Mouse (Mus musculus) embryonic facial prominence, embryonic 15.5 days (tissue): ENCODE measurements around the gene Timd2. TPM values are rescaled to one million over a fixed set of nuclear protein-coding genes. Genes with fewer than 3 reads are reported as not detected.
"Not testable (repeated sequence)": the region's sequence is repeated elsewhere in the genome, so short reads cannot be mapped to it uniquely, and the experiment has no call there.

Source experiments
- ATAC-seq: fragments of 200-750 bp; cut with Nextera tagmentation; 2 replicates; pipeline ENCODE4 v1.8.0; 2017; ENCODE audit warnings: low read depth, moderate TSS enrichment; ENCODE audit not compliant: insufficient number of reproducible peaks, low FRiP score, low TSS enrichment
- H3K27ac ChIP-seq: fragments of 300-500 bp; sonication (generic); replicated peaks from 2 replicates; pipeline ENCODE4 v1.5.1; 2015; ENCODE audit warnings: mild to moderate bottlenecking, inconsistent platforms
- H3K27me3 ChIP-seq: fragments of 300-500 bp; sonication (generic); 2 replicates; pipeline ENCODE4 v1.6.1; 2015; ENCODE audit warnings: inconsistent platforms
- H3K36me3 ChIP-seq: fragments of 300-500 bp; sonication (generic); 2 replicates; pipeline ENCODE4 v1.6.1; 2015; ENCODE audit warnings: mild to moderate bottlenecking, inconsistent platforms
- H3K4me1 ChIP-seq: fragments of 300-500 bp; sonication (generic); 2 replicates; pipeline ENCODE4 v1.6.1; 2015; ENCODE audit warnings: inconsistent platforms
- H3K4me2 ChIP-seq: fragments of 300-500 bp; sonication (generic); replicated peaks from 2 replicates; pipeline ENCODE4 v1.6.1; 2015; ENCODE audit warnings: mild to moderate bottlenecking, inconsistent platforms
- H3K4me3 ChIP-seq: fragments of 300-500 bp; sonication (generic); replicated peaks from 2 replicates; pipeline ENCODE4 v1.5.1; 2015; ENCODE audit warnings: mild to moderate bottlenecking, inconsistent platforms
- H3K9ac ChIP-seq: fragments of 300-500 bp; sonication (generic); 2 replicates; pipeline ENCODE4 v1.6.1; 2015; ENCODE audit warnings: inconsistent platforms
- H3K9me3 ChIP-seq: fragments of 300-500 bp; sonication (generic); replicated peaks from 2 replicates; pipeline ENCODE4 v1.6.1; 2016; ENCODE audit warnings: inconsistent platforms
- WGBS: fragments of 180-500 bp; shearing (Covaris S2); methylation state at CpG from one replicate; pipeline ENCODE4 v1.1.7; 2015; 5-methylcytosine and 5-hydroxymethylcytosine counted together
- polyA plus RNA-seq: library from polyadenylated mRNA; unstranded; fragments of >200 nt; fragmentation: Nextera tagmentation; extraction: Ambion mirVana; gene quantifications from 2 replicates; pipeline ENCODE4 v1.2.1, GENCODE M21; 2015

Gene Timd2
- polyA plus RNA-seq, 1 experiment from 2014 or later, result 0.24 TPM

DNA sequence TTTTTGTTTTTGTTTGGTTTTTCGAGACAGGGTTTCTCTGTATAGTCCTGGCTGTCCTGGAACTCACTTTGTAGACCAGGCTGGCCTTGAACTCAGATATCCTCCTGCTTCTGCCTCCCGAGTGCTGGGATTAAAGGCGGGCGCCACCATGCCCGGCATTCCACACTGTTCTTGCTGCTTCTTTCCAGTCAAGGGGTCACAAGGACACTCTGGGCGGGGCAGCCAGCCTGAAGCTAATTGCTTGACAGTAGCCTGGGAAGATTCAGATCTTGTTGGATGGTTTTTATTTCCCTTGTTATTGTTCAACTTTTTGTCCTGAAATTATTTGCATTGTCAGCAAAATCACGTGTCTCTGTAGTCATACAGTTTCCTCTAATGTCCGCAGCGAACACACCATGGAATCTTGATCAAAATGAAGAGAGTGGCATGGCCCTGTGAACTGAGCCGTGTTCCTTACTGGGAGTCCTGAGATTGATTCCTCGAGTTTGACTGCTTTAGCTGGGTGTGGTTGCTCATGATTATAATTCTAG is 24.7 kb upstream of the Timd2 start:
- no peak overlapping the region for H3K27ac ChIP-seq
- no peak overlapping the region for H3K9ac ChIP-seq
- no peaks in the 10 kb centered on the region for H3K9me3 ChIP-seq
- no peaks in the 10 kb centered on the region for H3K27me3 ChIP-seq
- no peak overlapping the region for H3K4me2 ChIP-seq
- WGBS, result 77% methylated on average over 11 of the region's 11 CpGs
- H3K4me1 ChIP-seq, result no peaks in the 10 kb centered on the region
- no peaks in the 10 kb centered on the region for H3K36me3 ChIP-seq
- no peak for ATAC-seq
- no peak overlapping the region for H3K4me3 ChIP-seq

DNA sequence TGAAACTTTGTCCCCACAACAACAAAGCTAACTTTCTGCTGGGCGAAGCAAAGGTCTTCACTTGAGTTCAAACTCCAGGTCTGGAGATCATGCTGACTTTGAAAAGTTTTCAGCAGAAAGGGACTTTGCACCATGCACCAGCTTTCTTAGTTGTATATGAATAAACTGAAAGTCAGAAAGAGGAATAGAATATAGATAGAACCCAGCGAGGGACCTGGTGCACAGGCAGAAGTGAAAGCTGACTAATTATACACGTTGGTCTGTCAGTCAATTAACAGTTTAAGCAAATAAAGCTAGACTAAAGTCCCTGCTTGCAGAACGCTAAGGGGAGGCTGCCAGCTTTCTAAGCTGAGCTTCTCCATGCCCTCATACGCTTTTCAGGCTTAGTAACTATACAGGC is 8.0 kb downstream of the Timd2 start:
- ATAC-seq, result no peak
- Histone ChIP-seq H3K27ac (no peak overlapping the region), H3K9me3 (no peaks in the 10 kb centered on the region), H3K36me3 (no peaks in the 10 kb centered on the region), H3K4me1 (no peaks in the 10 kb centered on the region), H3K4me2 (no peak overlapping the region), H3K4me3 (no peak overlapping the region), H3K27me3 (no peaks in the 10 kb centered on the region), H3K9ac (no peak overlapping the region)
- 83% methylated on average over 5 of the region's 5 CpGs for WGBS

DNA sequence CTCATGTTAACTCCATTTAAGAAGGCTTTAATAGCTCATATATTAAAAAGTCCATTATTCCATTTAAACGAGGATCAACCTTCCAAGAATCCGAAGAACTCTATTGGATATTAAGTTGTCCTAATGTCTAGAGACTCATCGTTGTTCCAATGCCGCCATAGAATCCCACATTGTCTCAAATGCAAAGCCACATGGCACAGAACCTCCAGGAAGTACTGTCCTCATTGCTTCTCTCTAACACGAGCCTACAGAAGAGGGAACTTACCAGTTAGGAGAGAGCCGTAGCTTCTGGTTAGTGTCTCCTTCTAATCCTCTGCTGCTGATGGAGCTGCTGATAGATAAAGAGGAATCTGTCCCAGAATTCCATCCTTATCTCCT is 8.6 kb downstream of the Timd2 start:
- H3K4me3 ChIP-seq, result no peak overlapping the region
- no peak for ATAC-seq
- no peak overlapping the region for H3K27ac ChIP-seq
- no peaks in the 10 kb centered on the region for H3K9me3 ChIP-seq
- 79% methylated on average over 6 of the region's 6 CpGs for WGBS
- no peaks in the 10 kb centered on the region for H3K27me3 ChIP-seq
- H3K9ac ChIP-seq, result no peak overlapping the region
- H3K4me2 ChIP-seq, result no peak overlapping the region
- H3K36me3 ChIP-seq, result no peaks in the 10 kb centered on the region
- H3K4me1 ChIP-seq, result no peaks in the 10 kb centered on the region

DNA sequence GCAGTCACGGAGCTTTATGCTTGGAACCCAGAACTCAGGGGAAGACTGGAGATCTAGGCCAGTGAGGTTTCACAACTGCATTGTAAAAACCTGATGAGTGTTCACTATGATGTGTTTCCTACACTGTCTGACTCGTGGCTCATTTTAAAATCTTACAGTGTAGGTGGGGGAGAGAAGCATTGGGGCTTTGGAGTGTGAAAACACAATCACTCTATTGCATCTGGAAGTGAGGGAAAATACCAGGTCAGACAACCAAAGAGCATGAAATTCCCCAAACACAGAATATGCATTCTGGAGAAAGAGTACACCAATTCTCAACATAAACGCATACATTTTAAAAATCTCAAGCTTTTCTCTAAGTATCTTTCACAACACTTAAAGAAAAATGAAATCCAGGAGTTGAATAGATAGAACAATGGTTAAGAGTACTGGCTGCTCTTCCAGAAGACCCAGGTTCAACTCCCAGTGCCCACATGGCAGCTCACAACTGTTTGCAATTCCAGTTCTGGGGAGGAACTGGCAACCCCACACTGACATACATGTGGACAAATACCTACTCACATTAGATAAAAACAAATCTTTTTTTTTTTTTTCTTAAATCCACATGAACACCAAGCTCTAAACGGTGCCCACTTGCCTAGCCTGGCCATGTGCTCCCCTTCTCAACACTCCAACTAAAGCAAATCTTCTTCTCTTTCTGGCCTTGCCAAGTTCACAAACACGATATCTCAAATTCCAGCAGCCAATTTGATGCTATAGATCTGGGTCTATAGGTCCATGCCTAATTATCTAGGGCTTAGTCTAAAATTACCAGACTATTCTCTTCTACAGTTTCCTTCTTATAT is 9.2 kb downstream of the Timd2 start:
- no peak overlapping the region for H3K27ac ChIP-seq
- WGBS, result 78% methylated on average over 5 of the region's 5 CpGs
- no peak overlapping the region for H3K4me2 ChIP-seq
- H3K4me3 ChIP-seq, result no peak overlapping the region
- no peak for ATAC-seq
- H3K36me3 ChIP-seq, result no peaks in the 10 kb centered on the region
- no peaks in the 10 kb centered on the region for H3K27me3 ChIP-seq
- H3K9ac ChIP-seq, result no peak overlapping the region
- H3K9me3 ChIP-seq, result no peaks in the 10 kb centered on the region
- H3K4me1 ChIP-seq, result no peaks in the 10 kb centered on the region

DNA sequence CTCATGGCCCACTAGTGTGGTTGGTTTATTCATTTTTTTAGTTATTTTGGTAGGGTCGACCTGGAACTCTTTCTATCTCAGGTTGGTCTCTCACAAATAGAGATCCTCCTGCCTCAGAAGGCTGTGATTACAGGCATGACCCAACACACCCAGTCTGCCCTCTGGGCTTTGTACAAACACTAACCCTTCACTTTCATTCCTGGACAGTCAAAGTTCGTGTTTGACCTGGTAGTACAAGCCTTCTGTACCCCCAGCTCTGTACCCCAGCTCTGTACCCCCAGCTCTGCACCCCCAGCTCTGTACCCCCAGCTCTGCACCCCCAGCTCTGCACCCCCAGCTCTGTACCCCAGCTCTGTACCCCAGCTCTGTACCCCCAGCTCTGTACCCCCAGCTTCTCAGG is 11.0 kb downstream of the Timd2 start:
- 68% methylated on average over 2 of the region's 2 CpGs for WGBS
- not testable (repeated sequence) for H3K27me3 ChIP-seq, H3K9me3 ChIP-seq, ATAC-seq, H3K4me3 ChIP-seq, H3K9ac ChIP-seq, H3K4me1 ChIP-seq, H3K27ac ChIP-seq, H3K36me3 ChIP-seq, H3K4me2 ChIP-seq

DNA sequence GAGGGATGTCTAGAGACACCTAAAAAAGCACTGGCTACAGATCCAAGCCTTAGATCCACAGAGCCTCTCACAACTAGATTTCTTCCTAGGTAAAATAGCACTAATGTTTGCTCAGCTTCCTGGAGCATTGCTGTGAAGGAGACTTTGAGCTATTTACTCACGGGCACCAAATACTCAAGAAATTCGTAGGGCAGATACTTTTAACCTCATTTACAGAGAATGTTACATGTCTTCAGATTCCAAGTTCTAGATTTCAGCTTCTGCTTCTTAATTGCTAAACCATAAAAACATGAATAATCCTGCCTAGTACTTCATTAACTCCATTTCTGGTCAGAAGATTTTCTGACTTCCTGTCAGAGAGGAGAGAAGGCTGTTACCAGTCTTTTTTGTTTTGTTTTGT is 16.7 kb downstream of the Timd2 start:
- Histone ChIP-seq H3K27ac (no peak overlapping the region), H3K9ac (no peak overlapping the region), H3K4me2 (no peak overlapping the region), H3K4me3 (no peak overlapping the region), H3K4me1 (no peaks in the 10 kb centered on the region), H3K9me3 (no peaks in the 10 kb centered on the region), H3K27me3 (no peaks in the 10 kb centered on the region), H3K36me3 (no peaks in the 10 kb centered on the region)
- 87% methylated on average over 2 of the region's 2 CpGs for WGBS
- ATAC-seq, result no peak

DNA sequence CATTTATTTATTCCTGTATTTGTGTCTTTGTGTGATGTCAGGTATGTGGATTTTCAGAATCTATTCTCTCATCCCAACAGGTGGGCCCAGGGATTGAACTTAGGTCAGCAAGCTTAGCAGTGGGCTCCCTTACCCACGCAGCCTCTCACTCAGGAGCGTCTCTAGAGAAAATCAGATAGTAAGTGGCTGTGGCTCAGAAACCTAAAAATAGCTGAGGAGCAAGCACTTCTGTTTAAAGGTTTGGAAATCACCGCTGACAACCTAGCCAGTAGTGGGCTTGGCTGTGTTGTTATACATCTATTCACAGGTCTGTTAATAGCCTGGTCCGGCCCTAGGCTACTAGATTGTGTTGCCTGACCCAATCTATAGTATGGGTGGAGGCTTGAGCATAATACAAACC is 23.1 kb downstream of the Timd2 start:
- H3K4me1 ChIP-seq, result no peaks in the 10 kb centered on the region
- H3K9me3 ChIP-seq, result no peaks in the 10 kb centered on the region
- no peak overlapping the region for H3K4me2 ChIP-seq
- no peak for ATAC-seq
- WGBS, result 62% methylated on average over 4 of the region's 4 CpGs
- no peak overlapping the region for H3K27ac ChIP-seq
- no peaks in the 10 kb centered on the region for H3K27me3 ChIP-seq
- H3K4me3 ChIP-seq, result no peak overlapping the region
- no peak overlapping the region for H3K9ac ChIP-seq
- no peaks in the 10 kb centered on the region for H3K36me3 ChIP-seq

DNA sequence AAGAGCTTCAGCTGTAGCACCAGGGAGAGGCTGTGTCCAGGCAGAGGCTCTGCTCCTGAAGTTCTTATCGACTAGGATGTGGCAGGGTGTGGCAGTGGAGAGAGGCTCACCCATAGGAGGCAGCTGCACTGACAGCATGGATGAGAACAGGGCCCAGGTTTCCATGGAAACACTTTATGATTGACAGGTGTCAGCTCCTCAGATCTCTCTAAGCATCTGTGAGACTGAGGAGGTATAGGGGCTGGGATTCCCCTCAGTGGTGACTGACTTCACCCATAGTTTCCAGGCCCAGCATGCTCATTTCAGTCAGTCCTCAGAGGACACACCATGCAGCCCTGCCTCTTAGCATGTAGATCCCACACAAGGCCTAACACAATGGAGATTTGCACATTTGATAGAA is 24.0 kb downstream of the Timd2 start:
- H3K27me3 ChIP-seq, result no peaks in the 10 kb centered on the region
- H3K27ac ChIP-seq, result no peak overlapping the region
- no peak for ATAC-seq
- H3K4me1 ChIP-seq, result no peaks in the 10 kb centered on the region
- no peak overlapping the region for H3K4me3 ChIP-seq
- H3K9ac ChIP-seq, result no peak overlapping the region
- no peaks in the 10 kb centered on the region for H3K36me3 ChIP-seq
- no peak overlapping the region for H3K4me2 ChIP-seq
- WGBS, result 91% methylated on average over 1 of the region's 1 CpGs
- no peaks in the 10 kb centered on the region for H3K9me3 ChIP-seq

DNA sequence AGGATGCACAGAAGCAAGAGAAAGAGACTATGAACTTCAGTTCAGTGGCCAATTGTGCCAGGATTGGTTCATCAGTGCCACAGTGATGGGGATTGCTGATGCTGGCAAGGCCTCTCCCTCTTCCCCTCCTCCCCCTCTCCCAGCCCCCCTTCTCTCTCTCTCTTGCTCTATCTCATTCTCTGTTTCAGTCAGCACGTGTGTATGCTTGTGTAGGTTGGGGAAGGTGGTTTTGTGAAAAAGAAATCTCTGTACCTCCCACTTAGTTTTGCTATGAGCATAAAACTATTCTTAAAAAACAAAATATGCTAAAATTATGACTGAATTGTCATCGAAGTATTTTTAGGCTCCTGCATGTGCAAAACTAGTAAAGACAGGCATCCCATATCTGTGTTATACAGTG is 38.9 kb downstream of the Timd2 start:
- WGBS, result 70% methylated on average over 2 of the region's 2 CpGs

DNA sequence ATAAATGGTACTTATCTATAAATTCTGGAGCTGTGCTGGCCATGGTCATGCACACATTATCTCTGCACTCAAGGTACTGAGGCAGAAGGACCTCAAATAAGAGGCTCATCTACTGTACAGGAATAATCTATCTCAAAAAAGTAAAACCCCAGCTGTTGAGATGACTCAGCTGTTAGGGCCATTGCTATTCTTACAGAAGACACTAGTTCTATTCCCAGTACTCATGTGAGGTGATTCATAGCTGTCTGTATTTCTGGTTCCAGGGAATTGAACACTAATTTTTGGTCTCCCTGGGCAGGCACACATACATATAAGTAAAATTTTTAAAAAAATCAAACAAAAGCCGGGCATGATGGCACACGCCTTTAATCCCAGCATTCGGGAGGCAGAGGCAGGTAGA is 39.8 kb downstream of the Timd2 start:
- H3K27me3 ChIP-seq, result no peaks in the 10 kb centered on the region
- H3K4me2 ChIP-seq, result no peak overlapping the region
- H3K27ac ChIP-seq, result no peak overlapping the region
- no peaks in the 10 kb centered on the region for H3K4me1 ChIP-seq
- H3K36me3 ChIP-seq, result no peaks in the 10 kb centered on the region
- 98% methylated on average over 3 of the region's 3 CpGs for WGBS
- H3K4me3 ChIP-seq, result no peak overlapping the region
- H3K9me3 ChIP-seq, result no peaks in the 10 kb centered on the region
- ATAC-seq, result no peak
- no peak overlapping the region for H3K9ac ChIP-seq

More for the DNA sequence above, 38.9 kb downstream of the Timd2 start:
- Histone ChIP-seq H3K4me1 (no peaks in the 10 kb centered on the region), H3K4me3 (no peak overlapping the region), H3K27ac (no peak overlapping the region), H3K9ac (no peak overlapping the region), H3K4me2 (no peak overlapping the region), H3K27me3 (no peaks in the 10 kb centered on the region), H3K36me3 (no peaks in the 10 kb centered on the region), H3K9me3 (no peaks in the 10 kb centered on the region)
- ATAC-seq, result no peak

DNA sequence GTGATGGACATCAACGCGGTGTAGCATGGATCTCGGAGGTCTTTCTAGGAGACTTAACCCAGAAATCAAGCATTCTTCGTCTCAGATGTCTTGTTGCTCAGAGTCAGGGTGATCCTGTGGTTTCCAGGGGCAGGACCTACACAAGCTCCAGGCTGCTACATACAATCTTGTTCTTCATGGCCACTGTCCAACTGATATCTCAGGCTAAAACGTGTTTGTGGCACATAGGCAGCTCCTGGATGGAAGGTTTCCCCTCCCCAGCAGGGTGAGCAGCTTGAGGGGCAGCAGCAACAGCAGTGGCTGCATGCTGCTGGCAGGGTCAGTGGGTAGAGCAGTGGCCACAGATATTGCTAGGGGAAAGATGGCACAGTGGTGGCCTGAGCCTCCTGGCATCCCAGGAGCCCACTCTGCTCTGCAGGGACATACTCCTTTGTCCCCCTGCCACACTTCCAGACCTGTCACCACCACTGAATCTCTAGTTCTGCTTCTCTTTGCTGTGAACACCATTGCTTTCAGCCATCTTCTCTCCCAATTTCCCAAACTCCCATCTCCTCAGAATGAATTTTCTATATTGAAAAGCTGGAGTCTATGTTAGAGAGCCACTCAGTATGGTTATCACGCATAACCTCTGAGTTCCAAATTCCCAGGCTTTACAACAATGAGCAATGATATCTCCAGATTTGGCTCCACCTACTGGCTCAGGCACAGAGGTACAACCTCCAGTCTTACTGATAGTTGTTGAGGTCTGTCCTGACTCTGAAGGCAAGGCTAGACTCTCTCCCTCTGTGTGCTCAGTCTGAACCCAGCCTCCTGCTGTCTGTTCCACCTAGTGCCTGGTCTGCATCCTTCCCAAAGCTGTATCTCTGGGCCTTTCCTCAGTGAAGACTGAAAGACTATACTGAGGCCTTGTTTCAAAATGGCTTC is 41.0 kb downstream of the Timd2 start:
- H3K4me3 ChIP-seq, result no peak overlapping the region
- no peaks in the 10 kb centered on the region for H3K4me1 ChIP-seq
- no peaks in the 10 kb centered on the region for H3K36me3 ChIP-seq
- H3K9ac ChIP-seq, result no peak overlapping the region
- H3K9me3 ChIP-seq, result no peaks in the 10 kb centered on the region
- no peak overlapping the region for H3K4me2 ChIP-seq
- ATAC-seq, result no peak
- no peaks in the 10 kb centered on the region for H3K27me3 ChIP-seq
- WGBS, result 52% methylated on average over 6 of the region's 6 CpGs
- H3K27ac ChIP-seq, result no peak overlapping the region
